Mouse (Mus musculus): ENCODE data around the gene Cd200r3.

- TF ChIP-seq CTCF (IDR thresholded peaks at IDR 0.05; ENCODE audit: borderline replicate concordance, control insufficient read depth, extremely low read depth, insufficient read depth, low read length, poor library complexity) (no peak), POLR2A (IDR thresholded peaks at IDR 0.05; ENCODE audit: control insufficient read depth, extremely low read depth, insufficient read depth, low read length, poor library complexity) (no peak)
These were observed 56.1 kb downstream of the Cd200r3 start for GRCm38 (mm10) chr16:44999537-44999936.
